Mouse (Mus musculus) ES-CJ7 (cell line): ENCODE measurements around the gene Fam32a.
A peak's percentile ranks its signal among the peaks of the same experiment; 100 is the strongest.

Source experiments
- DNase-seq: peaks from one replicate; pipeline ENCODE4 v3.0.0; 2011; ENCODE audit warnings: low read depth, low spot score

Fam32a gene

GRCm38 (mm10) chr8:72239499-72240402 is 20.2 kb downstream of the Fam32a start, which contains the start of gene Ap1m1:
TSS of gene Ap1m1 (plus strand) at chr8:72240018.
- peak; percentile 100 for DNase-seq

DNA sequence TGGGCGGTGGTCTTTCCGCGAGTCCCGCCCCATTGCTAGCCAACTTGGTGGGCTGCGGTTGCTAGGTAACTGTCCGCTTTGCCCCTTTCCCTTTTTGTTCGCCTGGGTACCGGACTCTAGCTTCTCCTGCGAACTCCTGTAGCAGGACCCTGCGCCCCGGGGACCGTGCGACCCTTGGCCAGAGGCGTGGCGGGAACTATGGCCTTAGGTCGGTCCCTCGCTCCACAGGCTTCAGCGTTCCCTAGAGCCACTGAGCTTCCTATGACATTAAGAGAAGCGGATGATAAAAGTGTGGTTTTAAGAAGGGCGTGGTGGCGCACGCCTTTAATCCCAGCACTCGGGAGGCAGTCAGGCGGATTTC is 20.9 kb downstream of the Fam32a start:
- DNase-seq = no peak

GRCm38 (mm10) chr8:72240951-72241350 is 21.4 kb downstream of the Fam32a start:
- DNase-seq = no peak

- DNase-seq = no peak
Observed at GRCm38 (mm10) chr8:72242226-72242625, 22.7 kb downstream of the Fam32a start.

DNA sequence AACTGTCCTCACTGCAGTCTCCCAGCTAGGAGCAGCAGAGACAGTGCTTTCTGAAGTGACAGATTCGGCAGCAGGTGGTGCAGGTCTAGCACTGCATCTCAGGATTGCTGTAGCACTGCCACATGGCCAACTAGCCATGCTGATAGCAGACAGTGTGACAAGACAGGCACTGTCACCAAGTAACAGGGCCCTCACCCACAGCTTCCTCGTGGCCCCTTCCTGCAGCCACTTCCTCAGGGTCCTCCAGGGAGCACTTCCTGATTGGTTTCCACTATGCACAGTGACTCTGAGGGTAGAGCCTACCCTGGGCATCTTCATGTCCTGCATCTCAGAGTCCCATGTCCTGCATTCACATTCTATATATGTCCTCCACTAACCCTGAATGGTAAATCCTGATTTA is 25.1 kb downstream of the Fam32a start:
- no peak for DNase-seq

GRCm38 (mm10) chr8:72257171-72257901 is 37.8 kb downstream of the Fam32a start:
- peak; percentile 71 for DNase-seq

DNA sequence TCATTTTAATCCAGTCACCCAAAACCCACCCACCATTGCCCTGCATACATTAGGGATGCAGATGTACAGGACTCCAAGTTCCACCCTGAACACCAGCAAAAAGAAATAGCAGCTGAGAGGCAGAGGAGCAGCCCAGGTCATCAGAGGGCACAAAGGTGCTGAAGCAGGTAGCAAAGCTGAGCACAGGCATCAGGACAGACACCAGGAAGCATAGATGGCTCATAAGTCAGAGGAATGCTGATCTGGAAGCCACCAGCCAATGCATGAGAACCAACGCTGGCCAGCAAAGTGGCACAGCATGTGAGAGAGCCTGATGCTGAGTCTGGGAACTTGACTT is 38.3 kb downstream of the Fam32a start:
- no peak for DNase-seq

DNA sequence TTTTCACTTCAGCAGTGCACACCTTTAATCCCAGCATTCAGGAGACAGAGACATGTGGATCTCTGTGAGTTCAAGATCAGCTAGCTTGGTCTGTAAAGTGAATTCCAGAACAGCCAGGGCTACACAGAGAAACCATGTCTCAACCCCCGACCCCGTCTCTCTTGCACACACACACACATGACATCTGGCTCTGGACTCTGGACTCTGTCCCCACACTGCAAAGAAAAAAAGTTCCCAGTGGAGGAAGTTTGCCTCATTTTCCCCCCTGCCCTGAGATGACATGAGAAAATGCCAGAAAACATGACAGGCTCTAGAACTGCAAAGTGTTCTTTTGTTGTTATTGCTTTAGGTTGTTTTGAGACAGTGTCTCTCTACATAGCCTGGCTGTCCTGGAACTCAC is 40.3 kb downstream of the Fam32a start:
- no peak for DNase-seq

GRCm38 (mm10) chr8:72260585-72260984 is 41.1 kb downstream of the Fam32a start:
- no peak for DNase-seq

DNA sequence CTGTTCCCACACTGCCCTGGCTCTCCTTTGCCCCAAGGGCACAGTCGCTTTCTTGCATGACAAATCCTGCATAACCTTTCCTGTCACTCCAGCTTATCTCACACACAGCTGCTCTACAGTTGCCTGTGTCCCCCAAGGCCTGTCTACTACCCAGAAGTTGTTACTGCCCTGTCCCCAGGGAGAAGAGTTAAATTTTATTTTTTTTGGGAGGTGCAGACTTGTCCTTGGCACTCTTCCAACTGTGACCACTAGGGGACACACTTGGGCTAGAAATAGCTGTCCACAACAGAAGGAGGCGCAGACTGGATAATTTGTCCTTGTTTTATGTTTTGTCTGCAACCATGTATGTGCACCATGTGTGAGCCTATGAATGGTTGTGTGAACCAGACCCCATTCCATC is 41.5 kb downstream of the Fam32a start:
- peak; percentile 77 for DNase-seq

- no peak for DNase-seq
Observed at GRCm38 (mm10) chr8:72261431-72261830, 41.9 kb downstream of the Fam32a start.

DNA sequence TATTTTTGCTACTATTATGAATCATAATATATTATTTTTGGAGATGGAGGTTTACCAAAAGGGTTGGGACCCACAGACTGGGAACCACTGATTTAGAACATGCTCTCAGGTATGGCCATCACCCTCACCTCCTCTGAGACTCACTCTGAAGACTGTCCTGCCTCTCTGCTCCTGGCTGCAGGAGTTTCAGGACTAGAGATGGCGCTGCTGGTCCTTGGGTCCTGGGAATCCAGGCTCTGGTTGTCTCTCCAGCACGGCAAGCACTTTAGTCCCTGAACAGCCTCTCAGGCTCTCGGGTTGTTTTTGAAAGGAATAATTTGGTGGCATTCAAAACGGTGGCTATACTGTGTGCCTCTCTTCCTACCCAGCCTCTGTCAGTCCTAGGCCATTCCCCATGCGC is 42.3 kb downstream of the Fam32a start:
- DNase-seq = peak; percentile 66

DNA sequence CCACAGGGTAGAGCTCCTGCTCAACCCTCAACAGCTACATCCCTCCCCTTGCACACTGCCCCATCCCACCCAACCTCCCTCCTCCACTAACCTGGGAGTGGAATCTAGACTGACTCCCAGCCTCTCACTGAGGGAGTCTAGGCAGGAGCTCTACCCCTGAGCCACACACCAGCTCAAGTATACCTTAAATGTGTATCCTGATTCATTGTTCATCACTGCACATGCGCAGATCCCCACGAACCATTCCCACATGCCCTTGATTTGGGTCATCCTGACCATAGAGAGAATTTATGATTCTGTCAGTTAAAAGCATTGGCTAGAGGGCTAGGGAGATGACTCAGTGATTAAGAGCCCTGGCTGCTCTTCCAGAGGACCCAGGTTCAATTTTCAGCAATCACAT is 43.2 kb downstream of the Fam32a start:
- no peak for DNase-seq

- DNase-seq = no peak
Observed at GRCm38 (mm10) chr8:72263451-72263850, 43.9 kb downstream of the Fam32a start.

- peak; percentile 58 for DNase-seq
Observed at GRCm38 (mm10) chr8:72265342-72265741, 45.8 kb downstream of the Fam32a start.

DNA sequence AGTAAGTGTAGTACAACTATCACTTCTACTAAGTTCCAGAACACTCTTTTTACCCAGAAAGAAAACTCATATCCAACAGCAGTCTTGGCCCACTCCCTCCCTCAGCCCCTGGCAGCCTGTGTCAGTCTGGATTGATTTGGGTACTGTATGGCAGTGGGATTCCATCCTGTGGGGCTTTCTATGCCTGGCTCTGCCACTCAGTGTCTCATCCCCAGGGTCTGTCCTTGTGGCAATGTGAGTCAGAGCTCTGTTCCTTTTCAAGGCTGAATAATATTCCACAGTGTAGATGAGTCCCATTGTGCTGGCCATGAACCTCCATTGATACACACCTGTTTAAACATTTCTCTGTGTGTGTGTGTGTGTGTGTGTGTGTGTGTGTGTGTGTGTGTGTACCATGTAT is 47.1 kb downstream of the Fam32a start:
- DNase-seq = no peak

- DNase-seq = no peak
Observed at GRCm38 (mm10) chr8:72267106-72267505, 47.6 kb downstream of the Fam32a start.

GRCm38 (mm10) chr8:72268356-72268755 is 48.8 kb downstream of the Fam32a start:
- DNase-seq = no peak

DNA sequence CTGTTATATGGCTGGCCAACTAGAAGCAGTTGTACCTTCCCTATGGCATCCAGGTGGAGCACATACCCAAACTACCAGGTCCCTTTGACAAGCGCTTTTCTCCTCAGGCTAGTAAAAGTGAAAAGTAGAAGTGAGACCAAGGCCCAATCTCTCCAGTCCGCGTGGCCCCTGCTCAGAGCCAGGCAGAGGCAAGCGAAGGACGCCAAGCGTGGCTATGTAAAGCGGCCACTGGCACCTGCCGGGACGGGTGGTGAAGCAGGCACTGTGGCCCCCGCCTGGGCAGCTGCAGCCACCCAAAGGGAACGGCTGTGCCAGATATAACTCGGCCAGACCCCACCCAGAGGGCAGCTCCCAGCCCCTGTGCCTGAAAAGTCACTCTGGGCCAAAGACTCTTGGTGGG is 51.1 kb downstream of the Fam32a start:
- no peak for DNase-seq

- DNase-seq = peak; percentile 76
Observed at GRCm38 (mm10) chr8:72271051-72271660, 51.6 kb downstream of the Fam32a start.

DNA sequence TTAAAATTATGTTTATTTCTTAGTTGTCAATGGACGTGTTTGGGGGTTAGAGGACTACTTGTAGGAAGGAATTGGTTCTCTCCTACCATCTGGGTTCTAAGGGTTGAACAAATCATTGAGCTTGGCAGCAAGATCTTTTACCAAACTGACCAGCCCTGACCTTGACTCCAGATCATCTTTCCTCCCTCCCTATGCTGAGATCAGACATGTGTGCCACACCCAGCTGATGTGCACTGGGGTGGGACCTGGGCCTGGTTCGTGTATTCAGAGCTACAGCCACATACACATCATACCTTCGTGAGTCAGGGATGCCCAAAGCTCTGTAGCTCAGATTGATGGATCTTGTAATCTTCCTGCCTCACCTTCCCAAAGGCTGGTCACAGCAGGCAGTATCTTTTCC is 52.2 kb downstream of the Fam32a start:
- peak; percentile 88 for DNase-seq

DNA sequence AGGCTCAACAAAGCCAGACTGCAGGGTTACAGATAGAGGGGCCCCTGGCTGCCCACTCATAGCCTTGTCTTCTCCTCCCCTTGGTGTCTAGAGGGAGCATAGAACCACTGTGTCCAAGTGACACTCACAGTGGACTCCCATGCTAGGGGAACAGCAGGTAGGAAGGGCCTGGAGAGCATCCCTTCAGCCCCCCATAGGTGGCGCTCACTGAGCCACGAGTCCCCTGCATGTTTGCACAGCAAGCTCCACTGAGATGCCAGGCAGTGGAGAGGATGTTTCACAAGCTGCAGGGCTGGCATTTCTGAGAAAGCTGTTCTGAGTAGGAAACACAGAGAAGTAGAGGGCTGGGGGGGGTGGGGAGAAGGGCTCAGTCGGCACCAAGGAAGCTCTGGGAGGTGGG is 52.8 kb downstream of the Fam32a start:
- DNase-seq = peak; percentile 94
